Mouse (Mus musculus): ENCODE measurements around the gene Six6. TPM values are rescaled to one million over a fixed set of nuclear protein-coding genes. Genes with fewer than 3 reads are reported as not detected.

The Six6 gene
- polyA plus RNA-seq, 1 experiment from 2014 or later: not detected

DNA sequence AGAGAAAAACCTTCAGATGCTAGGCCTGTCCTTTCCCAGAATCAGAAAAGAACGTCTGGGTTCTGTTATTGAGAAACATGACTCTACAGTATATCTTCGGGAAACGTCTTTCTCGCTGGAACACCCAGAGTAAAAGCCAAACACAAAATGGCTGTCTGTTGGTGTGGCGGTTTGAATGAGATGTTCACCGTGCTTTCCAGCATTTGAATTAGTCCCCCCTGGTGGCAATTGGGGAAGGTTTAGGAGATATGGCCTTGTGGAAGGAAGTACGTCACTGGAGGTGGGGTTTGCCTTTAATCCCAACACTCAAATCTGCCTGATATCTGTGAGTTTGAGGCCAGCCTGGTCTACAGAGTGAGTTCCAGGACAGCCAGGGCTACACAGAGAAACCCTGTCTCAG is 27.8 kb downstream of the Six6 start:
- peaks cover 78% of the 10 kb centered on the region for H3K27me3 ChIP-seq
- 87% methylated on average over 7 of the region's 7 CpGs for WGBS

DNA sequence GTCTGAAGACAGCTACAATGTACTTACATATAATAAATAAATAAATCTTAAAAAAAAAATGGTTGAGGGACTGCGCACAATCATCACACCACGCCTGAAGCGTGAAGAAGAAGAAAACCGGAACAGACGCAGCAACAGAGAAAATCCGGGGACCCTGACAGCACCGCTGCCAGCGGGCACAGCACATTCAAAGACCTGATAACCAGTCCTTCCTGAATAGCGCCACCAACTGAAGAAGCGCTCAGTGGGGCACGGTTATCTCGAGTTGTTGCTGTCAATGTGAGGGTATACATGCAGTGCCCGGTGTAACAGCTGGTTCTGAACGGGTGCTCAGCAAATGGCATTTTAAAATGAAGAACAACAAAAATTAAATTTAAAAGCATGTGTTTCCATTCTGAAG is 30.9 kb downstream of the Six6 start:
- H3K27me3 ChIP-seq: peaks cover 79% of the 10 kb centered on the region
- no peak overlapping the region for H3K4me2 ChIP-seq (replicated peaks)
- no peak for ATAC-seq (ENCODE audit: low FRiP score, low read depth)
- H3K4me3 ChIP-seq: no peak overlapping the region
- WGBS: 69% methylated on average over 14 of the region's 14 CpGs
- H3K9me3 ChIP-seq: no peaks in the 10 kb centered on the region
- H3K27ac ChIP-seq (replicated peaks): no peak overlapping the region
- no peak overlapping the region for H3K9ac ChIP-seq (replicated peaks)
- no peaks in the 10 kb centered on the region for H3K36me3 ChIP-seq
- no peaks in the 10 kb centered on the region for H3K4me1 ChIP-seq

More for the DNA sequence above, 27.8 kb downstream of the Six6 start:
- no peak overlapping the region for H3K4me2 ChIP-seq (replicated peaks)
- H3K9ac ChIP-seq (replicated peaks): no peak overlapping the region
- no peak for ATAC-seq (ENCODE audit: low FRiP score, low read depth)
- H3K4me1 ChIP-seq: no peaks in the 10 kb centered on the region
- H3K9me3 ChIP-seq: no peaks in the 10 kb centered on the region
- H3K36me3 ChIP-seq: no peaks in the 10 kb centered on the region
- no peak overlapping the region for H3K27ac ChIP-seq (replicated peaks)
- no peak overlapping the region for H3K4me3 ChIP-seq

DNA sequence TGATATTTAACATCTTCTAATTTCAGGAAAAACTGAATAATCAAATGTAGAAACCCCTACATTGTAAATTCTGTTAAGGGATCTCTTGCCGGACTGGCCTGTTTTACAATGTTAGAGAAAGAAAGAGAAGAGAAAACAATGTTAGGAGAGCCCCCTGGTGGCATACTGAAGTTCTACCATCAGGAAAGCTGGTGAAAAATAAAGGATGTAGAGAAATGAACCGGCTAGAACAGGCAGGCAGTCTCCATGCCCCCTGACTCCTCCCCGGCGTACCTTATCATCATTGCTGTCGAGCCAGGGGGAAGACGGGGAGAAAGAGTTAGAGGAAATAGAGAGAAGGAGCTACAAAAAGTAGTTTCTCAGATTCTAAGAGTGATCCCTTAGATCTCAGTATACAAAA is 33.5 kb downstream of the Six6 start:
- 12% methylated on average over 6 of the region's 6 CpGs for WGBS
- H3K27ac ChIP-seq (replicated peaks): no peak overlapping the region
- no peak for ATAC-seq (ENCODE audit: low FRiP score, low read depth)
- H3K4me2 ChIP-seq (replicated peaks): no peak overlapping the region
- 0 out of 2 replicates have a peak, but pooled peaks cover 4% of the 10 kb centered on the region for H3K4me1 ChIP-seq
- H3K27me3 ChIP-seq: peaks cover 76% of the 10 kb centered on the region
- no peaks in the 10 kb centered on the region for H3K36me3 ChIP-seq
- no peak overlapping the region for H3K4me3 ChIP-seq
- H3K9ac ChIP-seq (replicated peaks): no peak overlapping the region
- H3K9me3 ChIP-seq: no peaks in the 10 kb centered on the region

DNA sequence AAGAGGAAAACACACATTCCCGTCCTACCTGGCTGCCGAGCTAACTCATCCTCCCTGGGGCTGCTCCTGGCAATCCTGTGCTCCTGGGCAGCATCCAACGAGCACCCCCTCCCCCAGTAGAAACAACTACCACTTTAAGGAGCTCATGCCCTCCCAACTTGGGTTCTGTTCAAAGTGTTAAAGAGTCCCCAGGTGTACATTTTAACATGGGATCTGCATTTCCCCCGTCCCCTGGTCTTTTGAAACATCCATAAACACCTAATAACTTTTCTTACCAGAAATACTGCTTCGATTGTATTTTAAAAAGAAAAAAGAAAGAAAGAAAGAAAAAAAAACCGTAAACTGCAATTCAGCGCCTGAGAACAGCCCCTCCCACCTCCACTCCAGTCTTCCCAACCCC is 36.5 kb downstream of the Six6 start:
- ATAC-seq (ENCODE audit: low FRiP score, low read depth): no peak
- Histone ChIP-seq H3K9me3 (no peaks in the 10 kb centered on the region), H3K9ac (replicated peaks) (no peak overlapping the region), H3K4me1 (0 out of 2 replicates have a peak, but pooled peaks cover 4% of the 10 kb centered on the region), H3K27me3 (peaks cover 68% of the 10 kb centered on the region), H3K36me3 (no peaks in the 10 kb centered on the region), H3K4me2 (replicated peaks) (peak overlapping the region; percentile 35), H3K4me3 (no peak overlapping the region), H3K27ac (replicated peaks) (no peak overlapping the region)
- 8% methylated on average over 7 of the region's 7 CpGs for WGBS

DNA sequence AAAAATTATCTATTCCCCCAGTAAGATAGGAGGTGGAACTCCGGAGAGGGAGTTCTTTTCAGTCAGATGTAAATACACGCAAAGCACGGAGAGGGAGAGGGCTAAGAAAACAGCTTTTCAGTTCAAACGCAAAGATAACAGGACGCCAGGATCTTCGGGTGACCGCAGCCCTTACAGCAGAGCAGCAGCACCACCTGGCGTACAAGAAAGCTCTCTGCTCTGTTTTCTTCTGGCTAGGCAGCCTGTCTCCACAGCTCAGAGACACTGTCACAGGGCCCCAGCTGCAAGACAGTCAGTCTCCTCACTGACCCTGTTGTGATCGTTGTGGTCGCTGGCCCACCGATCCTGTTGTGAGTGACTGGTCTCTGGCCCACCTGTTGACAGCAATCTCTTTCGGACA is 37.0 kb downstream of the Six6 start:
- 3% methylated on average over 12 of the region's 12 CpGs for WGBS
- Histone ChIP-seq H3K4me3 (0 out of 2 replicates have a peak overlapping the region, but pooled peaks have one; percentile 6), H3K9me3 (no peaks in the 10 kb centered on the region), H3K9ac (replicated peaks) (no peak overlapping the region), H3K27me3 (peaks cover 69% of the 10 kb centered on the region), H3K4me2 (replicated peaks) (peak overlapping the region; percentile 35), H3K4me1 (0 out of 2 replicates have a peak, but pooled peaks cover 4% of the 10 kb centered on the region), H3K27ac (replicated peaks) (no peak overlapping the region), H3K36me3 (no peaks in the 10 kb centered on the region)
- ATAC-seq (ENCODE audit: low FRiP score, low read depth): peak; percentile 72; the same call in 1 of the 2 replicates

DNA sequence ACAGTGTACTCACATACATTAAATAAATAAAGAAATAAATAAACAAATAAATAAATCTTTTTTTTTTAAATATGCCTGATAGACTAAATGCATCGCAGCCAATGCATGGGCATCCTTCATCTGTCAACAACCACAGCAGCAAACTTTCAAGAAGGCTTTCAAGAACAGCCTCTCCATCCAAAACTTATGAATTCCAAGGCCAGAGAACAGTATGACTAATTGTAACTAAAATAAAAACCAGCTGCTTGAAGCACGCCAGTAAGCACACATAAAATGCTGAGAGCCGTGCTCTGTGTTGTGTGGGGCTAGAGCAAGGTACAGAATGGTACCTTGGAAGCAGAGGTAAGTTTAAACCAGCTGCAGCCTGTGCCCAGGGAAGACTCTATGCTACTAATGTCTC is 38.2 kb downstream of the Six6 start:
- ATAC-seq (ENCODE audit: low FRiP score, low read depth): no peak
- H3K4me2 ChIP-seq (replicated peaks): no peak overlapping the region
- H3K27me3 ChIP-seq: peaks cover 68% of the 10 kb centered on the region
- H3K36me3 ChIP-seq: no peaks in the 10 kb centered on the region
- H3K9ac ChIP-seq (replicated peaks): no peak overlapping the region
- no peak overlapping the region for H3K27ac ChIP-seq (replicated peaks)
- H3K4me1 ChIP-seq: 0 out of 2 replicates have a peak, but pooled peaks cover 4% of the 10 kb centered on the region
- 88% methylated on average over 3 of the region's 3 CpGs for whole genome bisulfite sequencing
- H3K4me3 ChIP-seq: no peak overlapping the region
- no peaks in the 10 kb centered on the region for H3K9me3 ChIP-seq

DNA sequence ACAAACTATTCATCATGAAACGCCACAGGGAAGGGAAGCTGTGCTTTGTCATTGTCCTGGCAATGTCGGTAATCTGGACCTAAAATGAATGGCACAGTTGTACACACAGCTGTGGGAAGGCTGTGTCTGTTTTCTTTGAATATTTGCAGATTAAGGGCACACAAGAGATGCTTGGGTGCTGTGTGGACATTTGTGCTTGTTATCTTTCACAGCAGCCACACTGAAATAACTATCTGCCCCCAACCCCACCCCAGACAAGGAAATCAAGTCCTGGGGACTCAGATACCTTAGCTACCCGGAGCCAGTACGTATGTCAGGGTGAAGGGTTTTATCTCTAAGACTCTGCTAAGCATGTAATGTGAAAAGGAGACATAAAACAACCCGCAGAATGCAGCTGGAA is 39.5 kb downstream of the Six6 start:
- 77% methylated on average over 5 of the region's 5 CpGs for WGBS
- Histone ChIP-seq H3K9ac (replicated peaks) (no peak overlapping the region), H3K4me3 (no peak overlapping the region), H3K4me1 (0 out of 2 replicates have a peak, but pooled peaks cover 4% of the 10 kb centered on the region), H3K27ac (replicated peaks) (no peak overlapping the region), H3K27me3 (peaks cover 57% of the 10 kb centered on the region), H3K4me2 (replicated peaks) (no peak overlapping the region), H3K9me3 (no peaks in the 10 kb centered on the region), H3K36me3 (no peaks in the 10 kb centered on the region)
- no peak for ATAC-seq (ENCODE audit: low FRiP score, low read depth)

DNA sequence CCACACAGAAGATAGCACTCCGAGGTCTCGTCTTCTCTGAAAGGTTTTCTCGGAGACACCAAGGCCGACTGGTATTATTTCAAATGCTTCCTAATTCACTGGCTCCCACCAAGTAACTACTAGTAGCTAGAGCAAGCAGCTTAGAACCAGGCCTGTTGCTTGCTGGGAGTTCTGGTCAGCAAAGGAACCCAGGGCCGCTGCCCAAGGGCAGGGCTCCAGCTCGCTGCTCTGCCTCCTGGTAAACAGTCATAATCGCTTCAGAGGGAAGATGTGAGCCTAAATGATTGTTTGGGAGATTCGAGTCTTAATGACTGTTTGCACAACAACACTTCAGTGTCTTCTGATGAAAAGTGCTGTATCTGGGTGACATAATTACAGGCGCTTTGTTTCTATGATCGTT is 42.9 kb downstream of the Six6 start:
- Histone ChIP-seq H3K4me1 (no peaks in the 10 kb centered on the region), H3K4me3 (no peak overlapping the region), H3K9me3 (no peaks in the 10 kb centered on the region), H3K27me3 (peaks cover 36% of the 10 kb centered on the region), H3K36me3 (no peaks in the 10 kb centered on the region), H3K27ac (replicated peaks) (no peak overlapping the region), H3K9ac (replicated peaks) (no peak overlapping the region), H3K4me2 (replicated peaks) (no peak overlapping the region)
- WGBS: 80% methylated on average over 10 of the region's 10 CpGs
- ATAC-seq (ENCODE audit: low FRiP score, low read depth): no peak

DNA sequence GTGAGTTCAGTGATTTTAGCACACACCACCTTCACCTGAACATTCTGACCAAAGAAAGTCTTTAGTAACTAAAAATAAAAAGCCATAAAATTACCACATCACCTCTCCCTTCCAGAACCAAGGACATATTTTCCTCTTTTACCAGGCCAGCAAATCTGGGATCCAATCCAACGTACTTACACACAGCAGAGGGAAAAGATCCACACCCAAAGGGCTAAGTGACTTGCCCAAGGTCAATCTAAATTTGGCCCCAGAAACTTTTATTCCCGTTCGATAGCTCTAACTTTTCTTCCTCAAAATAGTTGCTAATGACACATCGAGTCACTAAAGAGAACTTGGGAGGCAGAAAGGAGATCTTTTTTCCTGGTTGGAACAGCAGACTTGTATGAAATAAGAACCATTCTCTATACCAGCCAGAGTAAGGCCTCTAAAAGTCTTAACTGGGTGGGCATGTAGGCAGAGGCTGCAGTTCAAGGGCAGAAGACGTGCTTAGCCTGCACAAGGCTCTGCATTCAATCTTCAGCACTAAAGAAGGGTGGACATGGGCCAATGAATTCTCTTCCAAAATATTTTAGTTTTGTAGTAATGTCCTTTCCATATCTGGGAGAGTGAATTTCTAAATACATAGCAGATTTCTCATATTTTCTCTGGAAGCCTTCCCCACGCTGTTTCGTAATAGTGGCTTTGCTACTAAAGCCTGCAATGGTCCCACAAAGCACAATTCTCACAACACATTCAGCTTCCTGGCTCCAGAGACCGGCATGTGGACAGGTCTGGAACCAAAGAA is 43.6 kb downstream of the Six6 start:
- no peak for ATAC-seq (ENCODE audit: low FRiP score, low read depth)
- Histone ChIP-seq H3K36me3 (no peaks in the 10 kb centered on the region), H3K4me1 (no peaks in the 10 kb centered on the region), H3K4me3 (no peak overlapping the region), H3K27me3 (peaks cover 31% of the 10 kb centered on the region), H3K4me2 (replicated peaks) (no peak overlapping the region), H3K9ac (replicated peaks) (no peak overlapping the region), H3K27ac (replicated peaks) (no peak overlapping the region), H3K9me3 (no peaks in the 10 kb centered on the region)
- WGBS: 89% methylated on average over 8 of the region's 8 CpGs

Other genes with a start within 250 kb of the Six6 start
- gene Ppm1a, start 182.4 kb upstream of the Six6 start, polyA plus RNA-seq (2016; fragmentation: Nextera tagmentation; extraction: Ambion mirVana): 84.1 and 94.4 TPM in 2 replicates
- 1.4 and 3.2 TPM in 2 replicates for gene 4930447C04Rik, start 882 bp downstream of the Six6 start, polyA plus RNA-seq (2016; fragmentation: Nextera tagmentation; extraction: Ambion mirVana)
- 7.8 and 13.6 TPM in 2 replicates for gene Six1, start 114.0 kb downstream of the Six6 start, polyA plus RNA-seq (2016; fragmentation: Nextera tagmentation; extraction: Ambion mirVana)
- 2.0 and 2.4 TPM in 2 replicates for gene Six4, start 173.6 kb downstream of the Six6 start, polyA plus RNA-seq (2016; fragmentation: Nextera tagmentation; extraction: Ambion mirVana)
- gene Mnat1, start 183.8 kb downstream of the Six6 start, polyA plus RNA-seq (2016; fragmentation: Nextera tagmentation; extraction: Ambion mirVana): 27.6 and 28.5 TPM in 2 replicates

All from midbrain, embryonic 12.5 days (tissue).